Mouse (Mus musculus) layer of hippocampus, adult 9-11 months (tissue): ENCODE data around the gene Gm10803.
A peak's percentile ranks its signal among the peaks of the same experiment; 100 is the strongest.
"Not testable (repeated sequence)": the region's sequence is repeated elsewhere in the genome, so short reads cannot be mapped to it uniquely, and the experiment has no call there.

Experiments
- DNase-seq: peaks from one replicate; pipeline ENCODE4 v3.0.0; 2022

Gene Gm10803

GRCm38 (mm10) chr2:93560268-93560667 is at the start of gene Gm10803:
Gene Gm10803 (plus strand): TSS chr2:93560568.
- not testable (repeated sequence) for DNase-seq

- DNase-seq = no peak
Observed at GRCm38 (mm10) chr2:93510839-93511238, 49.5 kb upstream of the Gm10803 start.

- DNase-seq = no peak
Observed at GRCm38 (mm10) chr2:93512130-93512529, 48.2 kb upstream of the Gm10803 start.

GRCm38 (mm10) chr2:93515246-93515645 is 45.1 kb upstream of the Gm10803 start:
- no peak for DNase-seq

GRCm38 (mm10) chr2:93521042-93521441 is 39.3 kb upstream of the Gm10803 start:
- DNase-seq = no peak

GRCm38 (mm10) chr2:93521571-93521970 is 38.8 kb upstream of the Gm10803 start:
- no peak for DNase-seq

- DNase-seq = no peak
Observed at GRCm38 (mm10) chr2:93522005-93522404, 38.4 kb upstream of the Gm10803 start.

GRCm38 (mm10) chr2:93525033-93525762 is 35.2 kb upstream of the Gm10803 start:
- no peak for DNase-seq

GRCm38 (mm10) chr2:93529602-93530001 is 30.8 kb upstream of the Gm10803 start:
- no peak for DNase-seq

GRCm38 (mm10) chr2:93533891-93534290 is 26.5 kb upstream of the Gm10803 start:
- no peak for DNase-seq

- no peak for DNase-seq
Observed at GRCm38 (mm10) chr2:93537385-93537967, 22.9 kb upstream of the Gm10803 start.

- no peak for DNase-seq
Observed at GRCm38 (mm10) chr2:93538140-93538539, 22.2 kb upstream of the Gm10803 start.

GRCm38 (mm10) chr2:93541771-93542170 is 18.6 kb upstream of the Gm10803 start:
- DNase-seq = no peak

- DNase-seq = peak; percentile 11
Observed at GRCm38 (mm10) chr2:93552676-93553521, 7.5 kb upstream of the Gm10803 start.

- DNase-seq = no peak
Observed at GRCm38 (mm10) chr2:93553905-93554304, 6.5 kb upstream of the Gm10803 start.

GRCm38 (mm10) chr2:93565647-93566046 is 5.3 kb downstream of the Gm10803 start:
- DNase-seq = no peak

- DNase-seq = no peak
Observed at GRCm38 (mm10) chr2:93567675-93568074, 7.3 kb downstream of the Gm10803 start.

- DNase-seq = peak; percentile 17
Observed at GRCm38 (mm10) chr2:93572565-93572964, 12.2 kb downstream of the Gm10803 start.

- no peak for DNase-seq
Observed at GRCm38 (mm10) chr2:93581271-93581670, 20.9 kb downstream of the Gm10803 start.

- DNase-seq = no peak
Observed at GRCm38 (mm10) chr2:93585821-93586220, 25.5 kb downstream of the Gm10803 start.

- no peak for DNase-seq
Observed at GRCm38 (mm10) chr2:93587446-93587845, 27.1 kb downstream of the Gm10803 start.

GRCm38 (mm10) chr2:93589875-93590274 is 29.5 kb downstream of the Gm10803 start:
- DNase-seq = peak; percentile 45

GRCm38 (mm10) chr2:93591706-93592105 is 31.3 kb downstream of the Gm10803 start:
- no peak for DNase-seq
